Mouse (Mus musculus) lung, adult 2 months (tissue): Measurements from ENCODE around the gene Fhl5. TPM values are rescaled to one million over a fixed set of nuclear protein-coding genes. Genes with fewer than 3 reads are reported as not detected.
"Not testable (repeated sequence)": the region's sequence is repeated elsewhere in the genome, so short reads cannot be mapped to it uniquely, and the experiment has no call there.

Experiments
- DNase-seq: peaks from one replicate; pipeline ENCODE4 v3.0.0; 2022
- H3K4me1 ChIP-seq: fragments of 200-500 bp; 2 replicates; pipeline ENCODE4 v1.6.1; 2011; ENCODE audit warnings: low read length; ENCODE audit not compliant: control insufficient read depth, insufficient read depth
- H3K4me3 ChIP-seq: fragments of 200-500 bp; replicated peaks from 2 replicates; pipeline ENCODE3; 2011; ENCODE audit warnings: low read depth, mild to moderate bottlenecking, control low read depth, low read length; ENCODE audit errors: extremely low read depth
- CTCF ChIP-seq: fragments of 200-500 bp; IDR thresholded peaks from 2 replicates; pipeline ENCODE4 v1.5.1; 2011; ENCODE audit warnings: mild to moderate bottlenecking, low read length, control low read depth; ENCODE audit not compliant: insufficient read depth
- POLR2A ChIP-seq: fragments of 200-500 bp; IDR thresholded peaks from 2 replicates; pipeline ENCODE4 v1.6.1; 2011; ENCODE audit warnings: low read depth, mild to moderate bottlenecking, control low read depth, low read length, borderline replicate concordance; ENCODE audit errors: extremely low read depth
- WGBS: fragments of 180-500 bp; shearing (Covaris S2); methylation state at CpG from one replicate; pipeline ENCODE4 v1.1.7; 2018; 5-methylcytosine and 5-hydroxymethylcytosine counted together
- polyA plus RNA-seq: library from polyadenylated mRNA; depleted of rRNA; stranded (reverse); fragments of >200 nt; gene quantifications from 2 replicates; pipeline ENCODE4 v1.2.3, GENCODE M21; 2012; rRNA removed

The Fhl5 gene
- polyA plus RNA-seq, result 0.14 and 0.25 TPM in 2 replicates

DNA sequence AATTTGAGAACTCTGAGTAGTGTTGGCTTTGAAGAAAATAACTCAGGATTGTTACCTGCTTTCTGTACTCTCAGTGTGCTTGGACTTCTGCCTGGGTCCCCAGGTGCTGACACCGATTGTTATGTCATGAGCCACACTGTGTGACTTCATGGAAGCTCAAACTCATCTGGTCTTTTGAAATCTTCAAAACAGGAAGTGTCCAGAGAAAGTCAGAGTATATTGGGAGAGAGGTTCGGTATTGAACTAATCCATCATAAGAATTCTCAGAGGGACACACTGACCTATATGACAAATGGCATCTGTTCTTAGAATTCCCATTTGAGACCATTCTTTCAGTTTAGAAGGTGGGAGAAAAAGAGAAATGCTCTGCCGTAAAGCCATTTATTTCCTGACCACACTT, at the start of gene Fhl5:
Gene Fhl5 (minus strand): TSS at position 101 of the 400 bp plus-strand sequence.
- no peak for DNase-seq
- WGBS, result 74% methylated on average over 3 of the region's 3 CpGs
- Histone ChIP-seq H3K4me3 (no peak within 1 kb of the TSS), H3K4me1 (no peaks in the 10 kb centered on the region)
- no peak for TF ChIP-seq POLR2A
- TF ChIP-seq CTCF, result no peak

DNA sequence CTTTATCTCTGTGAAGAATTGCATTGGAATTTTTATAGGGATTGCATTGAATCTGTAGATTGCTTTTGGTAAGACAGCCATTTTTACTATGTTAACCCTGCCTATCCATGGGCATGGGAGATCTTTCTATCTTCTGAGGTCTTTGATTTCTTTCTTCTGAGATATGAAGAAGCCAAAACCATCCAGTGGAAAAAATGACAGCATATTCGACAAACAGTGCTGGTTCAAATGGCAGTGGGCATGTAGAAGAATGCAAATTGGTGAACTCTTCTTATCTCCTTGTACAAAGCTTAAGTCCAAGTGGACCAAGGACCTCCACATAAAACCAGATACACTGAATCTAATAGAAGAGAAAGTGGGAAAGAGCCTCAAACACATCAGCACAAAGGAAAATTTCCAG, 42.3 kb upstream of the Fhl5 start:
- DNase-seq, H3K4me3 ChIP-seq, H3K4me1 ChIP-seq: not testable (repeated sequence)
- 76% methylated on average over 1 of the region's 1 CpGs for WGBS

DNA sequence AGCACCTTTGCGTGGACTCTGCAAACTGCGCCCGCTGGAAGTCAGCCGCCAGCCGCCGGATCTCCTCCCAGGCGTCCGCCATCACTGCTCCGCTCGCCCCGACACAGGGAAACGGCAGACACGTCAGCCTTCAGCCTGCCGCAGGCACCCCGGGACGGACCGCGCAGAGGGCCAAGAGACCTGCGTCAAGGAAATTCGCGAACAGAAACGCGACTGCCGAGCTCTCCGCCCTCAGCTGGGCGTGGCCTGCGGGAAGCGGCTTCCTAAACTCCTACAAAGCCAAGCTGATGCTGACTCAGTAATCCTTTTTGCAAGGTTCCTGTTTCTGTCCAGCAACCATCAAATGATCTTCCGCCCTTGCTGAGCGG, 39.0 kb upstream of the Fhl5 start, which contains the start of gene Ufl1:
Gene Ufl1 (minus strand): TSS at position 151 of the 368 bp plus-strand sequence.
- peak; percentile 81 for TF ChIP-seq POLR2A
- TF ChIP-seq CTCF, result no peak
- peaks cover 3% of the 10 kb centered on the region; the same call in 1 of the 2 replicates for H3K4me1 ChIP-seq
- DNase-seq, result peak; percentile 97
- H3K4me3 ChIP-seq, result peak within 1 kb of the TSS; percentile 90
- under 1% methylated on average over 30 of the region's 30 CpGs for WGBS

DNA sequence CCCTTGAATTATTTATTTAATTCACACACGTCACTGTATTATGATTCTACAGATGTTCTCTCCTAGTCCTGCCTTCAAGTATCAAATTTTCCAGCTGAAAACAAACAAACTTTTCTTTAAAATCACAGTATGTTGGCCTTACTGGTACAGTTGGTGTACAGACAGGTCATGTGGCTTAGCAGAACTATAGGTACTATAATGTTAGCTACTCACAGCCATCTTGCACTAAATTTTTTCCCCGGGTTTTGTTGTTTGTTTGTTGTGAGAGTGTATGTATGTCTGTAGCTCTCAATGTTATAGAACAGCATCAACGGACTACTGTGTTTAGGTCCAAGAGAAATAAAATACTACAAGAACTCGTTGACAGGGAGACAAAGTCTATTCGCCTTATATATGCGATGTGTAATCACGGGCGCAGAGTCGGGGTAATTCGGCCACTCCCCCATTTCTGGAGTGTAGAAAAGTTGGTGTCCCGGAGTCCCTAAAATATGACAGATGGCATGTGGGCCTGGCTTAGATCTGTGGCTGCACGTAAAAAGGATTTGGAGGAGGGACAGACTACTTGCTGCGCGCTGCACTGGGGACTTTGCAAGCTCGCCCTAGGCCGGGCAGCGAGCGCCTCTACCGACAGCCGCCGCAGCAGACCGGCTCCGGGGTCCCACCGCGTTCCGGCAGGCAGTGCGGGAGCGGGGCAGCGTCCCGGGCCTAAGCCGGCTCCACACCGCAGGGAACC, 38.4 kb upstream of the Fhl5 start:
- WGBS, result under 1% methylated on average over 32 of the region's 32 CpGs
- TF ChIP-seq POLR2A, result no peak
- TF ChIP-seq CTCF, result no peak
- peak overlapping the region; percentile 90 for H3K4me3 ChIP-seq
- DNase-seq, result no peak
- H3K4me1 ChIP-seq, result peaks cover 3% of the 10 kb centered on the region; the same call in 1 of the 2 replicates

DNA sequence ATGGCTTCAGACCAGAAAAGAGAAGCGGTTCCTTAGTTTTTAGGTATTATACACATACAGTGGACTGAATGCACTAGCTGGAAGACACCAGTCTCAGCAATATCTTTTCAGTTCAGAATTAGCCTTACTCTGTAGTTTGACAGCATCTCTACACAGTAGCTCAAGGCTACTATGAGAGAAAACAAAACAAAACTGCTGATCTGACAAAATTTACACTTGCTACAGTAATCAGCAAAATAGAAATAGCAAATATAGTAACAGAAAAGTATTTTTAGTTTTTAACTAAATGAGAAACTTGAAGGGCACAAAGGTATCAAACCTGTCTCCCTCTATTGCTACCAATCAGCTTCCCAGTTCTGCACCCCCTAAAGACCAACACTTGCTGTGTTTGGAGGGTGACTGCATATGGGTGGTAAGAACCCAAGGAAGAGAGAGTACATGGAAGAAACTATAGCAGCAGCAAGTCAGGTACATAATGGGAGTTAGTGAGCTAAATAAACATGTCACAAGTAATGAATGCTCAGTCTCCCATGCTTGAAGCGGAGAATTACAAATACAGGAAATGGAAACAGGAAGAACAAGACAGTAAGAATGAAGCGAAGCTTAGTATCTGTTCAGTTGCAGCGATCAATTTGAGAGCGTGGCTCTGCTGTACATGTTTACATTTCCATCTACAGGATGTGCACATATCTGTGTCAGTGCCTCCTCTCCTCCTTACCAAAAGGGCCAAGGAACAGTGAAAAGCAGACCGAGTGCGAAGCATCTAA, 30.4 kb upstream of the Fhl5 start:
- H3K4me3 ChIP-seq, result no peak overlapping the region
- no peak for DNase-seq
- TF ChIP-seq POLR2A, result no peak
- no peak for TF ChIP-seq CTCF
- no peaks in the 10 kb centered on the region for H3K4me1 ChIP-seq
- 57% methylated on average over 7 of the region's 7 CpGs for WGBS

DNA sequence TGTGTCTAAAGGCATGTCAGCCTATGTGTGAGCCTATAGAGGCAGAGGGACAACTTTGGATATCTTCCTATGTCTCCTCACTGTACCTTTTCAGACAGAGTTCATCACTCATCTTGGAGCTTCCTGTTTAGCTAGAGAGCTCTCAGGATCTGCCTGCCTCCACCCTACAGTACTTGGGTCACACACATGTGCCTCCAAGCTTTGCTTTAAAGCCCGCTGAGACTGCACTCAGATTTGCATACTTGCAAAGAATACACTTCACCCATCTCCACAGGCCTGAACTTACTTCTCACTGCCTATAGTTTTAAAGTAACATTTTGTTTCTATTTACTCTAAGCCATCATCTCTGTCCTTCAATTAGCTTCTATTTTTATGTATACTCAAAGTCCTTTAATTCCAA, 29.2 kb upstream of the Fhl5 start:
- 75% methylated on average over 1 of the region's 1 CpGs for WGBS
- Histone ChIP-seq H3K4me1 (no peaks in the 10 kb centered on the region), H3K4me3 (no peak overlapping the region)
- TF ChIP-seq CTCF (no peak), POLR2A (no peak)
- no peak for DNase-seq

DNA sequence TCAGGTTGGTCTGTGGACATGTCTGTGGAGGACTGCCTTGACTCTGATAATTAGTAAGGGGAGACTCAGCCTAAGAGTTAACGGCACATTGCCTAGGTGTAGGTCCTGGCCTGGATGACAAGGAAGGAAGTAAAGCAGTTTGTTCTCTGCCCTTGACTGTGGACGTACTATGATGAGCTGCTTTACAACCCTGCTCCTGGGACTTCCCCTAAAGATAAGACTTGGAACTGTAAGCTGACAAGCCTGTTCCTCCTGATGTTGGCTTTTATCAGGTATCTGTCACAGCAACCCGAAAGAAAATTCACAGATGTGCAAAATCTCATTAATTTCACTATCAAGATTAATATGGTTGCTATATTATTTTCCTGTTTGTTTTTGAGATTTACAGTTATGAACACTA, 24.5 kb upstream of the Fhl5 start:
- H3K4me1 ChIP-seq, result no peaks in the 10 kb centered on the region
- TF ChIP-seq POLR2A (no peak), CTCF (no peak)
- H3K4me3 ChIP-seq, result no peak overlapping the region
- WGBS, result 87% methylated on average over 3 of the region's 3 CpGs
- DNase-seq, result no peak

DNA sequence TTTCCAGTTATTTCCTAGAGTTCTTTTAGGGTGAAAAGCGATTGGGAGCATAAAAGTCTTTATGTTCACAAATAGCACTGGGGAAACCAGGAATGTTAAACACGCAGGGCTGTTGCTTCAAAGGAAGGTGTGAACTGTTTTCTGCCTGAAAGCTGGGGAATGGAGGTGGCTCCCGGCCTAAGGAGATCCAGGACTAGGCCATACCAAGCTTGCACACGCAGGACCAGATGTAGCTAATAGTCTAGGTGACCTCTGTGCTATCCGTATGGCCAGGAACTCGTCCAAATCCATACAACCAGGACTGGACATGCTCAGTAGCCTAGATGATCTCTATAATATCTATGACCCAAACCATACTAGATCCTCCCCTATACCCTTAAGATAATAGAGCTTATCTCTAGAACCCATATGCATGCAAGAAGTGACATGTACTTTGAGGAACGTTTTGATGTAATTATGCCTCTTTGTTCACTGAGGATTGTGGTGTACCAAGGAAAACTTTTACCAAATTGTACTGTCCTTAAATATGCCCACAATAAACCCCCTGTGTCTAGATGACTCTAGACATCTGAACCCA, 15.2 kb upstream of the Fhl5 start:
- 93% methylated on average over 7 of the region's 7 CpGs for WGBS
- DNase-seq, result no peak
- H3K4me3 ChIP-seq, result no peak overlapping the region
- H3K4me1 ChIP-seq, result no peaks in the 10 kb centered on the region
- TF ChIP-seq CTCF (no peak), POLR2A (no peak)

DNA sequence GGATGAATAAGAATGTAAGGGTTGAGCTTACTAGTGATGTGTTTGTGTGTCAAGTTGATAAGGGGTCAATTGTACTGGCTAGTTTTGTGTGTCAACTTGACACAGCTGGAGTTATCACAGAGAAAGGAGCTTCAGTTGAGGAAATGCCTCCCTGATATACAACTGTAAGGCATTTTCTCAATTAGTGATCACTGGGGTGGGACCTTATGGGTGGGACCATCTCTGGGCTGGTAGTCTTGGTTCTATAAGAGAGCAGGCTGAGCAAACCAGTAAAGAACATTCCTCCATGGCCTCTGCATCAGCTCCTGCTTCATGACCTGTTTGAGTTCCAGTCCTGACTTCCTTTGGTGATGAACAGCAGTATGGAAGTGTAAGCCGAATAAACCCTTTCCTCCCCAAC, 7.0 kb downstream of the Fhl5 start:
- not testable (repeated sequence) for DNase-seq, H3K4me1 ChIP-seq, H3K4me3 ChIP-seq
- WGBS, result 88% methylated on average over 1 of the region's 1 CpGs

DNA sequence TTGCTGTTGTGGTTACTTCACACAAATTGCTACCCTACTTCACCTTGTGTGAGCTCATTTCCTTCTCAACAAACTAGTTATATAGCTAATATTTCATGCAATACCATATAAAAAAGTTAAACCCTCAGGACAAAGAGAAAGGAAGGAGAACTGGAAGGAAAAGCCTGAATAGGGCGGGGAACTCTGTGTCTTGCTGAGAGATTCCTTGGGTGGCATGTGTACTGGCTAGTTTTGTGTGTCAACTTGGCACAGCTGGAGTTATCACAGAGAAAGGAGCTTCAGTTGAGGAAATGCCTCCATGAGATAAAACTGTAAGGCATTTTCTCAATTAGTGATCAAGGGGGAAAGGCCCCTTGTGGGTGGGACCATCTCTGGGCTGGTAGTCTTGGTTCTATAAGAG, 8.9 kb downstream of the Fhl5 start:
- WGBS, result 87% methylated on average over 1 of the region's 1 CpGs
- H3K4me1 ChIP-seq, H3K4me3 ChIP-seq, DNase-seq: not testable (repeated sequence)
